Mouse (Mus musculus) E14TG2a.4 (cell line): ENCODE data around the gene Prkcb.

Experiments
- H3K27me3 ChIP-seq: 2 replicates; pipeline ENCODE4 v1.6.1; 2014; ENCODE audit warnings: low read length, control low read depth; ENCODE audit not compliant: insufficient read depth
- H3K36me3 ChIP-seq: 2 replicates; pipeline ENCODE4 v1.6.1; 2014; ENCODE audit warnings: low read length, control low read depth; ENCODE audit not compliant: insufficient read depth
- H3K4me1 ChIP-seq: replicated peaks from 2 replicates; pipeline ENCODE4 v1.6.1; 2014; ENCODE audit warnings: low read depth, low read length, control low read depth
- H3K4me3 ChIP-seq: replicated peaks from 2 replicates; pipeline ENCODE4 v1.5.1; 2014; ENCODE audit warnings: mild to moderate bottlenecking, low read length
- H3K9me3 ChIP-seq: 2 replicates; pipeline ENCODE4 v1.6.1; 2014; ENCODE audit warnings: low read length, control low read depth
- CTCF ChIP-seq: conservative IDR thresholded peaks from 2 replicates; pipeline ENCODE4 v1.5.1; 2014; ENCODE audit warnings: low read length
- NANOG ChIP-seq: IDR thresholded peaks from 2 replicates; pipeline ENCODE4 v1.6.1; 2014; ENCODE audit warnings: borderline replicate concordance, low read length, mixed read lengths
- POU5F1 ChIP-seq: IDR thresholded peaks from 2 replicates; pipeline ENCODE4 v1.6.1; 2014; ENCODE audit warnings: low read length, borderline replicate concordance

Prkcb gene

GRCm38 (mm10) chr7:122384891-122385290, 96.3 kb downstream of the Prkcb start:
- Histone ChIP-seq H3K9me3 (no peaks in the 10 kb centered on the region), H3K4me1 (peaks cover 25% of the 10 kb centered on the region), H3K4me3 (no peak overlapping the region), H3K27me3 (no peaks in the 10 kb centered on the region; the same call in 1 of the 2 replicates), H3K36me3 (no peaks in the 10 kb centered on the region)
- TF ChIP-seq POU5F1 (no peak), CTCF (no peak), NANOG (no peak)

- H3K27me3 ChIP-seq: no peaks in the 10 kb centered on the region; the same call in 1 of the 2 replicates
- no peak overlapping the region for H3K4me3 ChIP-seq
- no peaks in the 10 kb centered on the region for H3K36me3 ChIP-seq
- TF ChIP-seq CTCF: no peak
- TF ChIP-seq NANOG: no peak
- TF ChIP-seq POU5F1: no peak
- peaks cover 22% of the 10 kb centered on the region for H3K4me1 ChIP-seq
- H3K9me3 ChIP-seq: no peaks in the 10 kb centered on the region
Observed at GRCm38 (mm10) chr7:122386567-122386966, 98.0 kb downstream of the Prkcb start.

- Histone ChIP-seq H3K9me3 (no peaks in the 10 kb centered on the region), H3K4me3 (no peak overlapping the region), H3K27me3 (no peaks in the 10 kb centered on the region; the same call in 1 of the 2 replicates), H3K36me3 (no peaks in the 10 kb centered on the region), H3K4me1 (peaks cover 19% of the 10 kb centered on the region)
- no peak for TF ChIP-seq CTCF
- no peak for TF ChIP-seq POU5F1
- no peak for TF ChIP-seq NANOG
Observed at GRCm38 (mm10) chr7:122387896-122388295, 99.3 kb downstream of the Prkcb start.

- Histone ChIP-seq H3K27me3 (no peaks in the 10 kb centered on the region; the same call in 1 of the 2 replicates), H3K9me3 (no peaks in the 10 kb centered on the region), H3K36me3 (no peaks in the 10 kb centered on the region), H3K4me1 (peaks cover 22% of the 10 kb centered on the region), H3K4me3 (no peak overlapping the region)
- TF ChIP-seq NANOG (no peak), POU5F1 (no peak), CTCF (no peak)
Observed at GRCm38 (mm10) chr7:122388858-122389257, 100.3 kb downstream of the Prkcb start.

- Histone ChIP-seq H3K36me3 (no peaks in the 10 kb centered on the region), H3K4me3 (no peak overlapping the region), H3K9me3 (no peaks in the 10 kb centered on the region), H3K4me1 (peaks cover 24% of the 10 kb centered on the region), H3K27me3 (no peaks in the 10 kb centered on the region; the same call in 1 of the 2 replicates)
- TF ChIP-seq POU5F1 (no peak), CTCF (no peak), NANOG (no peak)
Observed at GRCm38 (mm10) chr7:122389633-122390032, 101.1 kb downstream of the Prkcb start.

GRCm38 (mm10) chr7:122390200-122390599, 101.6 kb downstream of the Prkcb start:
- peaks cover 26% of the 10 kb centered on the region for H3K4me1 ChIP-seq
- H3K4me3 ChIP-seq: no peak overlapping the region
- H3K9me3 ChIP-seq: no peaks in the 10 kb centered on the region
- H3K36me3 ChIP-seq: no peaks in the 10 kb centered on the region
- H3K27me3 ChIP-seq: no peaks in the 10 kb centered on the region
- no peak for TF ChIP-seq NANOG
- TF ChIP-seq CTCF: no peak
- TF ChIP-seq POU5F1: no peak

- Histone ChIP-seq H3K27me3 (no peaks in the 10 kb centered on the region), H3K9me3 (no peaks in the 10 kb centered on the region), H3K4me3 (no peak overlapping the region), H3K36me3 (no peaks in the 10 kb centered on the region), H3K4me1 (peaks cover 31% of the 10 kb centered on the region)
- no peak for TF ChIP-seq CTCF
- no peak for TF ChIP-seq NANOG
- TF ChIP-seq POU5F1: no peak
Observed at GRCm38 (mm10) chr7:122390683-122391082, 102.1 kb downstream of the Prkcb start.

- H3K4me3 ChIP-seq: no peak overlapping the region
Observed at GRCm38 (mm10) chr7:122391382-122391781, 102.8 kb downstream of the Prkcb start.

GRCm38 (mm10) chr7:122393964-122394363, 105.4 kb downstream of the Prkcb start:
- Histone ChIP-seq H3K4me1 (peaks cover 32% of the 10 kb centered on the region), H3K4me3 (no peak overlapping the region), H3K9me3 (no peaks in the 10 kb centered on the region), H3K36me3 (no peaks in the 10 kb centered on the region), H3K27me3 (peaks cover 23% of the 10 kb centered on the region; the same call in 1 of the 2 replicates)
- TF ChIP-seq POU5F1: no peak
- no peak for TF ChIP-seq CTCF
- TF ChIP-seq NANOG: no peak

More at GRCm38 (mm10) chr7:122391382-122391781, 102.8 kb downstream of the Prkcb start:
- Histone ChIP-seq H3K4me1 (peaks cover 38% of the 10 kb centered on the region), H3K36me3 (no peaks in the 10 kb centered on the region), H3K27me3 (peaks cover 5% of the 10 kb centered on the region; the same call in 1 of the 2 replicates), H3K9me3 (no peaks in the 10 kb centered on the region)
- TF ChIP-seq POU5F1 (no peak), CTCF (peak; percentile 48)
